Mouse (Mus musculus) frontal cortex, adult (tissue): ENCODE measurements around the gene Mms22l.
"Not testable (repeated sequence)": the region's sequence is repeated elsewhere in the genome, so short reads cannot be mapped to it uniquely, and the experiment has no call there.

Experiments
- ATAC-seq: cut with Nextera tagmentation; 2 replicates; pipeline ENCODE4 v1.9.2; 2017; ENCODE audit warnings: mild to moderate bottlenecking, moderate library complexity, mixed read lengths; ENCODE audit not compliant: low TSS enrichment

Mms22l gene

DNA sequence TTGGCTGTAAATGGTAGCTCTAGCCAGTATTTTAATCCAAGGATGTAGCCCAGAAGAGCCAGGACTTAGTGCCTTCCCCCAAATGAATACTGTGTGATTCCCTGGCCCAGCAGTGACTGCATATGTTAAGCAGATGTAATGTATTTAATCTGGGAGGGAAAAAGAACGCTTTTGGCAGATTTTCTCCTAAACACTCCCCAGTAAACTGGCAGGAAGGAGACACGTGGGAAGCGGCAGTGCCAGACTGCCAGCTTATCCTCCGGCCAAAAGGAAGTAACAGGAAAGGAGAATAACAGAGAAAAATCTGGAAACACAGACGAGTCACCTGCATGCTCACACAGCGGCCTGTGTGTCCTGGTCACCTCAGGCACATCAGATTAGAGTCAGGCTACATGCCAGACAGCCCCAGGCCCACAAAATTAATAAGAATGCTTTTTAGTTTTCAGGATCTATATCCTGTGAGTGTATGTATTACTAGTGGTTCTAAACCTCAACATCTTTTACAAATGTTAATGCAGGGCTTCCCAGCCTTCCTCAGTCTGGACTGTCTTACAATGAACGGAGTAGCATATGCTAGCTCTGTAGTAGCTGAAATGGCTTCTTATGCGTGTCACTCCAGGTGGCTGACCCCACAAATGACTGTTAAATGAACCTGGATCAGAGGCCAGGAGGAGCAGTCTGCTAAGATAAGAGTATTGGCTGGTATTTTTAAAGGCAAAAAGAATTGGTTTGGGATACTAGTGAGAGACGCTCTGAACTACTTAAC lies 125.4 kb downstream of the Mms22l start:
- peak; percentile 95 for ATAC-seq

DNA sequence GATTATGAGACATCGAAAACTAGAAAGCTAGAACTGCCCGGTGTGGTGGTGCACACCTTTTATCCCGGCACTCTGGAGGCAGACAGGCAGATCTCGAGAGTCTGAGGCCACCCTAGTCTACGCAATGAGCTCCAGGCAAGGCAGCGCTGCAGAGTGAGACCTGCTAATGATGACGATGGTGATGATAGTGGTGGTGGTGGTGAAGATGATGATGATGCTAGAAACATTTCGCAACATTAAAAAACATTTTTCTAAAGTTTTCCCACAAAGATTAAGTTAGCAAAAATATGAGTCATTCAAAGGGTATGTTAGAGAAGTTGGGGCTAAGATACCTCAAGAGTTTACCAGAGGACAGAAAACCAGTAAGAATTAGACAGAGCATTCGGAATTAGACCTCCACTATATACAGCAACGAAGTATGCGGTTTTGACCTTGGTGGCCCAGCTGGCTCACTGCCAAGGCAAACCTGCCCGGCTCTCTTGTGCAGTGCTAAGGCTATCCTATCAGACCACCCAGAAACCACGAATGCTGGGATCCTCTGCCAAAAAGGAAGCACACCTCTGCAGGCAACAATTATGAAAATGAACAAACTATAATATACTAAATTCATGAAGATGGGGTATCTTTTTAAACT lies 129.8 kb downstream of the Mms22l start:
- no peak for ATAC-seq

DNA sequence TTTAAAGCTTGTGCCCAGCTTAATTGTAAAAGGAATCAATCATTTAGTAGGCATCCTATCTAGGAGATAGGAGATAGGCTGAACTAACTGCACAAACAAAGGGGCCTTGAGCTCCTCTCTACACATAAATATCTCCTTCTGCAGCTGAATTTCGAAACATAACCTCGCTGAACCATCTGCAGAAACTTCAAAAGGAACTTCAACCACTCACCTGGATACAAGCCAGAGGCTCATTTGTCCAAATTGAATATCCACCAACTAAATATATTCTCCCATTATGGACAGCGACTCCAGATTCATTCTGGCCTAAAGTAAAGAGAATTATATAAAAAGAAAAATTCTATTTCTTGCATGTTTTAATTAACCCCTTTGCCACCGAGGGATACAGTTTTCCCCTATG lies 130.4 kb downstream of the Mms22l start:
- no peak for ATAC-seq

DNA sequence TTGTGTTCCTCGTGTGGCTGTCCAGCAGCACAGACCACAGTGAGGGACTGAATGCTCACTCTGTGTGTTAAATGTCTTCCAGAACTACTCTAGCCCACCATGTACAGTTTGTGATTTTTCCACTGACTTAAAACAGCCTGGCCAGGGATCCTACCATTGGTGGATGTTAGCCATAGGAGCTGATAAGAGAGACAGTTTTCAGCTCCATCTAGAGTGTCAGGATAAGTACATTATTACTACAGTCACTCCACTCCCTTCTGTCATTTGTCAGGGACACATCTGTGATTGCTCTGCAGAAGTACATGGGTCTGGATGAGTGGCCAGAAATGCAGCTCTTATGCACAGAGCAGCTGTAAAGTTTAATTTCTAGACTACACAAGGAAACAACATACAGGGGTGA lies 131.6 kb downstream of the Mms22l start:
- no peak for ATAC-seq

DNA sequence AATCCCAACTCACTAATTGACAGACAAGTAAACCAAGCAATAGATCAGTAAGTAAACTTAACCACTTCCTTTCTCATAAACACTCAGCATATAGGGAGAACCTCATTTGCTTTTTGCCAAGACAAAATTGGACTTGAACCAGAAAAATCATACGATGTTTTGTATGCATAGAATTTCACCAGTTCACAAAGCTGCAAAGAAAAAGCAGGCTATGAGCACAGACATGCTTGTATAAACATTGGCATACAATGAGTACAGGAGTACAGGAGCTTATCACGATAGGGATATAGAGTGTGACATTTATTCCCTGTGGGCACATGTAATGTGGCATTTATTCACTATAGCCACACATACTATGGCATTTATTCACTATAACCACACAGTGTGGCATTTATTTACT lies 134.2 kb downstream of the Mms22l start:
- no peak for ATAC-seq

DNA sequence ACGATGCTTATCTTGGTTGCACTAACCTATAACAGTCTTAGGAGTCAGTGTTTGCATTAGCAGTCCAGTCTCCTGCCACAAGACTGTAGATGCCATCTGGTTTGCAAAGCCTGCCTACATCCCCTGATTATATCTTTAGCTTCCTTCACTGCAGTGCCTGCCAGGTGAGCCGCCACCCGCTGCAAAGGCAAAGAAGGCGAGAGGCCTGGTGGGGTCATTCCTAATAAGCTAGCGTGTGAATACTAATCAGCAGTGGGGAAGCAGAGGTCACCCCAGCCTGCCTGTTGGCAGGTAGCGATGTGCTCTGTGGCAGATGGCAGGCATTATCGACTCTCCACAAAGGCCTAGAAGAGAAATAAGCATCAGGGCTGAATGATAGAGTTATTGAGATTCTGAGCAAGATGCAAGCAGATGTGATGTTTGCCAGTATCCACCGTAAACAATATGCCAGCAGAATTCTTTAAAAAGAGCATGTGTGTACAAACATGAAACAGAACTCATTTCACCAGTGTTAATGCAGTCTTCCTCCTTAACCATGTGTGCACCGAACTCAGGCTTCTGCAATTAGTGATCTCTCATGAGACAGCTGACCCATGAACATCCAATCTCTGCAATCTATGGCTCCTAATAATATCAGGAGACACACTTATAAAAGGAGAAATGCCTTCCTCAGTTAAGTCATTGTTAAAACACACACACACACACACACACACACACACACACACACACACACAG lies 135.1 kb downstream of the Mms22l start:
- peak; percentile 86 for ATAC-seq

DNA sequence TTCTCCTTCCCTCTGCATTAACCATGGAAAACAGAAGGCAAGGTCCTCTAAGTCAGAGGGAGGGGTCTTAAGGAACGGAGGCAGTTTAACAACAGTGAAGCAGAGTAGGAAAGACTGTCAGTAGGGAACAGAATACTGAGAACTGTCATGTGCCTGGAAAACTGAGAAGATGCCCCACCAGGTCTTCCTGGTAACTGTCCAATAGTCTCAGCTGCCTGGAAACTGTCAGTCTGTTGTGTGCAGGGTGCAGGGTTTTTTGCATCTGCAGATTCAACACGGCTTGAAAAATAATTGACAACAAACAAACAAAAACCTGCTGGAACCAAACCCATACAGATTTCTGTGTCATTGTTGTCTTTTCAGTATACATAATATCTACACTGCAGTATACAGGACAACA lies 146.1 kb downstream of the Mms22l start:
- ATAC-seq: 0 out of 2 replicates have a peak, but pooled peaks have one; percentile 16

DNA sequence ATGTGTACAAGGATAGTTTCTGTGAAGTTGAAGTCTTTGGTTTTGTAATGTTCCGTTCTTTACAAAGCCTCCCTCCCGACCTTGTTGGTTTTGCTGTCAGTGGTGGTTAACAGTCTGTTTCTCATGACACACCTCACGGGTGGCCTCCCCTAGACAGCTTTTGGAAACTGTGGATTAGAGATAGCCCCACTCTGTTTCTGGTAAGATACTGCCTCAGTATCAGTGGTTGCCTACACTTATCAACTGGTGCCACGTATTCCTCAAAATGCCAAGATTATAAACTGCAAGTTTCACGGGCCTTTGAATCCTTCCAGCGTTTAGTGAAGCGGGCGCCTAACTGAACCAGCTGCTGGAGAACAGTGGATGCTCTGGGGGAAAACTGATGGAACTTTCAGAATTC lies 148.5 kb downstream of the Mms22l start:
- not testable (repeated sequence) for ATAC-seq
